In the genomic region with DNA sequence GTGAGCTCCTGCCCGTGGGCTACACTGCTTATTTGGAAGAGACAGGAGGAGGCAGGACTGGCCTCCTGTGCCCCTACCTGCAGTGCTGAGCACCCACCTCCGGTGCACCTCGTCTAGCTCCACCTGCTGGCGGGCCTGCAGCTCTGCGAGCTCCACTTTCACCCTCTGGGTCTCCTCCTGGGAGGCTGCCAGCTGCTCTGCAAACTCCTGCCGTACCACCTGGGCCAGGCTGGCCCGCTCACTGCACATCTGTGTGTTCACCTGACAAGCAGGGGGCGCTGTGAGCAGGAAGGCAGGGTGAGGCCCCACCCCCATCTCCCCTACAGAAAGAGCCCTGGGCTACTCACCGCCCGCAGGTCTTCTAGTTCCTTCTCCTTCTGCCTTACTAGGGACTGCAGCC, we compare ENCODE assay signal across 10 mouse cellular contexts. TPM values are rescaled to one million over a fixed set of nuclear protein-coding genes. Genes with fewer than 3 reads are reported as not detected.
DNase-seq lines count a peak whose midpoint lies in the region; TF ChIP-seq lines count a peak whose summit lies in the region.
"Had no signal": no experiment of that assay in that cellular context is flagged by ENCODE, and none has a peak within 500 bp of the region (broad histone marks: within the 10 kb centered on the region; RNA-seq: fewer than 3 reads in every experiment).

No protein-coding gene starts in this region.

- peak in 1 of 2 experiments; percentile 58 for DNase-seq in left cerebral cortex, adult 2 months (ENCODE audit: extremely low spot score in 1 of 2, low spot score in 2 of 2)
- DNase-seq in left cerebral cortex, adult 8-10 months (ENCODE audit: low spot score in 2 of 2): no peak
- peak; percentile 93 for DNase-seq in R1 (ENCODE audit: low read depth, low spot score)
- peak; percentile 30 for DNase-seq in embryo, embryonic 10.5 days (ENCODE audit: low spot score)
- DNase-seq in heart, postnatal 10 days: peak; percentile 52 to 77
- DNase-seq in liver: peak; percentile 62
- peak; percentile 46 for DNase-seq in naive thymus-derived CD4-positive, alpha-beta T cell, adult 2 months (ENCODE audit: low read depth)
- peak; percentile 91 for DNase-seq in thymus, postnatal 4 days

- H3K4me3 ChIP-seq in left cerebral cortex, adult 2 months: no peak overlapping the region
- H3K4me3 ChIP-seq: erythroblast, embryonic 14.5 days; neural tube, embryonic 12.5 days had no signal

- no peak overlapping the region for H3K27ac ChIP-seq in left cerebral cortex, adult 2 months
- H3K27ac ChIP-seq: neural tube, embryonic 12.5 days had no signal

- peak; percentile 90 for TF ChIP-seq CTCF in left cerebral cortex, adult 2 months (IDR thresholded peaks at IDR 0.05)

- intact Hi-C loops in left cerebral cortex, adult 2 months (cut with DNase I): loop anchor here (1.0 kb wide), 1 partner anchor 35 kb away; no protein-coding TSS in a partner anchor
- intact Hi-C loops in heart, postnatal 10 days (cut with DNase I): loop anchor here (1.0 to 5.0 kb wide), 2 partner anchors 35 to 53 kb away; no protein-coding TSS in a partner anchor

RNA-seq across cellular contexts. Expression of gene Aatk, which starts 18.3 kb away (rescaled TPM):
- 100 to 1,000 TPM; 193 to 203 TPM for total RNA-seq in left cerebral cortex, adult 2 months (2021)
- 100 to 1,000 TPM; 217 to 244 (median 225) TPM for total RNA-seq in left cerebral cortex, adult 8-10 months (2022)
- total RNA-seq in heart, postnatal 10 days (2021): 1 to 10 TPM; 5.6 to 7.7 TPM

RNA-seq across cellular contexts. Expression of gene Cep131, which starts 21.3 kb away (rescaled TPM):
- 10 to 100 TPM; 33.8 to 37.1 TPM for total RNA-seq in left cerebral cortex, adult 2 months (2021)
- 10 to 100 TPM; 29.8 to 37.4 (median 32.2) TPM for total RNA-seq in left cerebral cortex, adult 8-10 months (2022)
- total RNA-seq in heart, postnatal 10 days (2021): 10 to 100 TPM; 10.6 to 13.6 TPM

RNA-seq across cellular contexts. Expression of gene Tepsin, which starts 33.2 kb away (rescaled TPM):
- 10 to 100 TPM; 15.9 to 16.9 TPM for total RNA-seq in left cerebral cortex, adult 2 months (2021)
- total RNA-seq in left cerebral cortex, adult 8-10 months (2022): 10 to 100 TPM; 15.7 to 17.7 (median 17.0) TPM
- total RNA-seq in heart, postnatal 10 days (2021): 10 to 100 TPM in 1 of 2 experiments, 1 to 10 TPM in 1; 9.6 to 11.1 TPM

RNA-seq across cellular contexts. Expression of gene Ndufaf8, which starts 33.4 kb away (rescaled TPM):
- total RNA-seq in left cerebral cortex, adult 2 months (2021): 10 to 100 TPM; 33.7 to 38.6 TPM
- total RNA-seq in left cerebral cortex, adult 8-10 months (2022): 10 to 100 TPM; 27.8 to 44.9 (median 35.4) TPM
- 10 to 100 TPM; 49.3 to 61.9 TPM for total RNA-seq in heart, postnatal 10 days (2021)

Comparison
In these comparisons a context has a peak if more than half of its experiments do, and no peak if none do; other contexts are left out.
1. DNase-seq: peak in R1 (single experiment), embryo, embryonic 10.5 days (single experiment), heart, postnatal 10 days (2 of 2), liver (single experiment), naive thymus-derived CD4-positive, alpha-beta T cell, adult 2 months (single experiment) and thymus, postnatal 4 days (single experiment); none in left cerebral cortex, adult 8-10 months (0 of 2).
2. RNA of gene Aatk, which starts 18.3 kb away (total RNA-seq): 217 to 244 TPM in left cerebral cortex, adult 8-10 months and 193 to 203 TPM in left cerebral cortex, adult 2 months; 5.6 to 7.7 TPM in heart, postnatal 10 days; every median in the first group is over 10 times any median in the second.